Mouse (Mus musculus) embryonic stem cell, embryonic (primary cell): ENCODE data around the gene Tas2r144.

Experiments
- CTCF ChIA-PET, 4 experiments: fragments of 300-600 bp in 2 of 4; fragments of 350-600 bp in 2 of 4; sonication (Branson Sonifier 250); formaldehyde crosslinking; loops; one replicate each; lab custom pipeline; 2022; ENCODE audit warnings: inconsistent platforms in 2 of 4; lab: Charles Lee
- POLR2A ChIA-PET, 4 experiments: fragments of 300-600 bp in 2 of 4; fragments of 350-600 bp in 2 of 4; sonication (Branson Sonifier 250); formaldehyde crosslinking; loops; one replicate each; lab custom pipeline; 2022; ENCODE audit warnings: antibody characterized with exemption in 4 of 4, inconsistent platforms in 1 of 4; lab: Charles Lee

Tas2r144 gene

GRCm38 (mm10) chr6:42257303-42257863 is 42.3 kb downstream of the Tas2r144 start:
- CTCF ChIA-PET, result no interaction called here
- POLR2A ChIA-PET, result no interaction called here

GRCm38 (mm10) chr6:42260430-42260829 is 45.3 kb downstream of the Tas2r144 start:
- POLR2A ChIA-PET, result no interaction called here
- CTCF ChIA-PET, result no interaction called here

- ChIA-PET POLR2A (interaction anchor here in 1 of 4 experiments (0.6 kb wide), 1 partner anchor 9 kb away, joined by 3 read pairs; no protein-coding TSS in a partner anchor), CTCF (no interaction called here)
Observed at GRCm38 (mm10) chr6:42261524-42262170, 46.5 kb downstream of the Tas2r144 start, which contains the start of gene Tmem139. TSS of gene Tmem139 (plus strand) at chr6:42261970.

GRCm38 (mm10) chr6:42264626-42265312 is 49.6 kb downstream of the Tas2r144 start, which contains the start of gene Casp2:
TSS of gene Casp2 (plus strand) at chr6:42264985.
- ChIA-PET CTCF (interaction anchor here (0.5 to 1.6 kb wide), 12 partner anchors 19 to 660 kb away, joined by 3 to 10 read pairs (median 4); partner anchors contain the start of genes Gstk1 (in 2 of the 4), Ephb6 (in 1 of the 4) and Zyx (in 1 of the 4)), POLR2A (interaction anchor here in 2 of 4 experiments (0.6 to 3.1 kb wide), 16 partner anchors 10 to 1401 kb away, joined by 3 to 13 read pairs (median 3); partner anchors contain the start of genes Gstk1 (in 2 of the 2), Clcn1 (in 1 of the 2), Tpk1 (in 1 of the 2) and Zyx (in 1 of the 2))
